Mouse (Mus musculus) liver, embryonic 14.5 days (tissue): ENCODE measurements around the gene Cdh16.

Experiments
- CTCF ChIP-seq: IDR thresholded peaks from 2 replicates; pipeline ENCODE4 v1.5.1; 2016; ENCODE audit warnings: antibody characterized with exemption, low read depth, control low read depth
- EP300 ChIP-seq: IDR thresholded peaks from 2 replicates; pipeline ENCODE4 v1.6.1; 2016; ENCODE audit warnings: antibody characterized with exemption, low read depth

DNA sequence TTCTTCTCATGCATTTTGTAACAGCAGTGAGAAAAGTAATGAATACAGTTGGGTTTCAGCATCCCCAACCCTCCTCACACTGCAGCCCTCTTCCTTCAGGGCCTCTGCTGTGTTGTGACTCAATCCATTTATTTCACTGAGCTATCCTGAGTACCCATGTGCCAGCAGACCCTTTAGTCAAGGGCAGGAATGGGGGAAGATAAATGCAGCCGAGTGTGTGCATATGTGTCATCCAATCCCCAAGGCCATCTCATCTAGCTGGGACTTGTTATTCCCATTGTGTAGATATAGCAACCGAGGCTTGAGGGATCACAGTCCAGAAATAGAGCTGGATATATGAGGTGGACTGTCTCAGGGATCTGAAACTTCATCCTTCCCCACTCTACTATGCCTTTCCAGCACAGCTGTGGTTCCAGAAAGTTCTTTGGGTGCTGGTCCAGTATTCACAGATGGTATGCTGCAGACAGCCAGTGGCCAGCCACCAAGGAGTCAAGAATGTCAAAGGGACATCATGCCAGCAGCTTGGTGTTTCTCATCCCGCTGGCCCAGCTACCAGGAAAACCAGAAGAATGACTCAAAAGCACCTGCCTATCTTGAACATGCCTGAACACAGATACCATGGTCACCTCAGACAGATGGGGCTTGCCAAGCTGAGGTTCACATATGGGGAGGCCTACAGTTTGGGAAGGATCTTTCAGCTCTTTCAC lies 11.0 kb upstream of the Cdh16 start:
- TF ChIP-seq EP300: no peak
- no peak for TF ChIP-seq CTCF
